Mouse (Mus musculus) kidney, postnatal 25 days (tissue): ENCODE measurements around the gene Gm364.
A peak's percentile ranks its signal among the peaks of the same experiment; 100 is the strongest.

Experiments used
- DNase-seq, 2 experiments: peaks; one replicate each; pipeline ENCODE4 v3.0.0; 2021; ENCODE audit warnings: mixed read lengths in 2 of 2

The Gm364 gene

GRCm38 (mm10) chrX:57408769-57409168 is at the start of gene Gm364:
TSS of gene Gm364 (plus strand) at chrX:57409154.
- DNase-seq = no peak

- no peak for DNase-seq
Measured at GRCm38 (mm10) chrX:57359316-57359715, 49.6 kb upstream of the Gm364 start.

- no peak for DNase-seq
Measured at GRCm38 (mm10) chrX:57364891-57365569, 43.9 kb upstream of the Gm364 start.

GRCm38 (mm10) chrX:57372965-57373364 is 36.0 kb upstream of the Gm364 start:
- DNase-seq = no peak

- DNase-seq = no peak
Measured at GRCm38 (mm10) chrX:57373543-57373942, 35.4 kb upstream of the Gm364 start.

GRCm38 (mm10) chrX:57374029-57374428 is 34.9 kb upstream of the Gm364 start:
- no peak for DNase-seq

- DNase-seq = no peak
Measured at GRCm38 (mm10) chrX:57377096-57377495, 31.9 kb upstream of the Gm364 start.

GRCm38 (mm10) chrX:57378579-57378978 is 30.4 kb upstream of the Gm364 start:
- peak; percentile 36 to 68 for DNase-seq

GRCm38 (mm10) chrX:57380915-57381314 is 28.0 kb upstream of the Gm364 start:
- DNase-seq = peak; percentile 28 to 39

GRCm38 (mm10) chrX:57392367-57393246 is 16.3 kb upstream of the Gm364 start, which contains the start of gene Rbmx:
TSS of gene Rbmx (minus strand) at chrX:57393036.
- DNase-seq = peak; percentile 88 to 90

GRCm38 (mm10) chrX:57393412-57393811 is 15.5 kb upstream of the Gm364 start:
- DNase-seq = no peak

GRCm38 (mm10) chrX:57401388-57401787 is 7.6 kb upstream of the Gm364 start:
- no peak for DNase-seq

- no peak for DNase-seq
Measured at GRCm38 (mm10) chrX:57403651-57404050, 5.3 kb upstream of the Gm364 start.

GRCm38 (mm10) chrX:57431610-57432009 is 22.7 kb downstream of the Gm364 start:
- no peak for DNase-seq

- DNase-seq = no peak
Measured at GRCm38 (mm10) chrX:57433897-57434296, 24.9 kb downstream of the Gm364 start.

- no peak for DNase-seq
Measured at GRCm38 (mm10) chrX:57503634-57504033, 94.7 kb downstream of the Gm364 start, which contains the start of gene Gpr101. TSS of gene Gpr101 (minus strand) at chrX:57503757.

- DNase-seq = no peak
Measured at GRCm38 (mm10) chrX:57506247-57506646, 97.3 kb downstream of the Gm364 start.

GRCm38 (mm10) chrX:57521117-57522095 is 112.5 kb downstream of the Gm364 start:
- DNase-seq = no peak
